Mouse (Mus musculus) c-Kit-positive CD71-positive TER-119-positive erythroid progenitor cells, embryonic 14.5 days (primary cell): ENCODE measurements around the gene Vmn2r87.
"Not testable (repeated sequence)": the region's sequence is repeated elsewhere in the genome, so short reads cannot be mapped to it uniquely, and the experiment has no call there.

Experiments used
- DNase-seq: peaks from one replicate; pipeline ENCODE4 v3.0.0-alpha.2; 2013; ENCODE audit warnings: low spot score

Gene Vmn2r87

DNA sequence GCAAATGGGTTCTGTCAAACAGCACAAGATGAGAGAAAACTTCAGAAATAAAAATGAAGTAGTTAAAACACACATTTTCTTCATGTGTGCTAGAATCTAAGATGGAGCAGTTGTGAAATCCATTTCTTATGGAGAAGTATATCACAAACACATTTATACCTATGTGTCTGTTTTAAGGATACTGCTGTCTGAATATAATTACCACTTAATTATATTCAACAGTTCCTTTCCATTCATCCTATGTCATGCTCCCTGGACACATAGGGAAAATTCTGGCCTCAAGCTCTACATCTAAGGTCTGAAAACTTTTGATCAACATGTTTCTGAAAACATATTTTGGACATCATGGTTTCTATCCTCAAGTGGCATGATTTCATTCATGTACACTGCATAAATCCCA lies at the start of gene Vmn2r87:
Gene Vmn2r87, minus strand, starts transcription at position 101 of the 400 bp plus-strand sequence.
- DNase-seq: no peak

GRCm38 (mm10) chr10:130544331-130544730 lies 47.1 kb upstream of the Vmn2r87 start:
- not testable (repeated sequence) for DNase-seq

GRCm38 (mm10) chr10:130541931-130542691 lies 44.9 kb upstream of the Vmn2r87 start:
- peak; percentile 72 for DNase-seq

- DNase-seq: peak; percentile 24
These were observed 38.9 kb upstream of the Vmn2r87 start for GRCm38 (mm10) chr10:130536101-130536500.

DNA sequence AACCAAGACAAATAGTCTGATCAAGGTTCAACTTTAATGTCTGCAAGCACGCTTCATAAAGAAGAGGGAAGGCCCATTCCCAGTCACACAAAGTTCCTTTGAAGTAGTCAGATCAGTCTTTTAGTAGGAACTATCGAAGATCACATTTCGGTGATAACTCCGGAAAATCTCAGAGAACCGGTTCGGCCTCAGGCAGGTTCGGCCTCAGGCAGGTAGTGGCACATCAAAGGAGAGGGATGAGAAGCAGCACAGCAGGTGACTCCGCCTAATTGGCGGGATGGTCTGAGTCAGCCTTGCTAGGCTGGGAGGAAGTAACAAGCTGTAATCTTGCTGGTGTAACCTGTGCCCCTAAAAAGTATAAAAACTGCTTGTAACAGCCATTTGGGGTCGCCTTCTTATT lies 30.7 kb upstream of the Vmn2r87 start:
- DNase-seq: no peak

GRCm38 (mm10) chr10:130470311-130470760 lies 26.9 kb downstream of the Vmn2r87 start:
- DNase-seq: no peak

GRCm38 (mm10) chr10:130455950-130456349 lies 41.2 kb downstream of the Vmn2r87 start, which contains the start of gene Vmn2r86:
Gene Vmn2r86, minus strand, starts transcription at chr10:130456050.
- not testable (repeated sequence) for DNase-seq

DNA sequence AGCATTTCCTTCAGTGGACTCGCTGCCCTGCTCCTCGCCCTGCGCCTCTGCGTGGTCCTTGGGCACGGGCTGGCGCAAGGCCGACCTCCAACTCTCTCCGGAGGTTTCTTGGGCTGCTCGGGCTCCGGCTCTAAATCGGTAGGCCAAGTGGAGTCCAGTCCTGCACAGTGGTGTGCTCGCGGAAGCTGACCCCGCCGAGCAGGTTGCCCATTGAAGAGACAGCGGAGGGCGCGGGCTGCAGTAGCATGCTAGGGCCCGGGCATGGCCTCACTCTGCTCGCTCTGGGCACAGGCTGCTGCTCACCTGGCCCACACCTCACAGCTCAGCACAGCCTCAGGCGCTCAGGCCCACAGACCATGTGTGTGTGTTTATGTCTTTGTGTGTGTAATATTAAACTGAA lies 52.4 kb downstream of the Vmn2r87 start:
- DNase-seq: no peak

DNA sequence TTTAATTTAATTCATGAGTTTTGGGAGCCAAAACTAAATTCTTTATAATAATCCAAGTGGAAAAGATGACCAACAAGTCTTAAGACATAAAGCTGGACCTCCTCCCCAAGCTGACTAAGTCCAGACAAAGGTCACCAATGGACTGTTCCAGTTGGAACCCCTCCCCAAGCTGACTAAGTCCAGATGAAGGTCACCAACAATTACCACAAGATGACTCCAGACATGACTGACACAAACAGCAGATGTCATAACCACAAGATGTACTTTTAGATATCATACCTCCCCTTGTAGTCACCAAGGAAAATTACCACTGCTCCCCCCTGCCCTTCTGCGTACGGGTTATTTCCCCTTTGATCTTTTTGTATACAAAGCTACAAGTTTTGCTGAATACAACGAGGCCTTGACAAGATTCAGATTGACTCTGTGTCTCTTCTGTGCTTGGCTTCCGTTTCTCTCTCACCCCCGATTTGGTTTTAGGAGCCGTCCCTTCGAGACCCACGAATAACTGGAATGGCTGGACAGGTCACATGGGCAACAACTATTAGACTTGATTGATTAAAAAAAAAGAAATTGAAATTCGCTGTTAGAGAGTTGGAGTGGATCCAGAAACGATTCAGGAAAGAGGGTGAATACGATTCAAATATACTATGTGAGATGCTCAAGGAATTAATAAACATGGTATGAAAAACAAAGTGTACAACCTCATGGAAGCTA lies 62.9 kb downstream of the Vmn2r87 start:
- DNase-seq: not testable (repeated sequence)

- not testable (repeated sequence) for DNase-seq
These were observed 67.6 kb downstream of the Vmn2r87 start, which contains the start of gene Vmn2r85 for GRCm38 (mm10) chr10:130429603-130430002. Gene Vmn2r85, minus strand, starts transcription at chr10:130429703.

DNA sequence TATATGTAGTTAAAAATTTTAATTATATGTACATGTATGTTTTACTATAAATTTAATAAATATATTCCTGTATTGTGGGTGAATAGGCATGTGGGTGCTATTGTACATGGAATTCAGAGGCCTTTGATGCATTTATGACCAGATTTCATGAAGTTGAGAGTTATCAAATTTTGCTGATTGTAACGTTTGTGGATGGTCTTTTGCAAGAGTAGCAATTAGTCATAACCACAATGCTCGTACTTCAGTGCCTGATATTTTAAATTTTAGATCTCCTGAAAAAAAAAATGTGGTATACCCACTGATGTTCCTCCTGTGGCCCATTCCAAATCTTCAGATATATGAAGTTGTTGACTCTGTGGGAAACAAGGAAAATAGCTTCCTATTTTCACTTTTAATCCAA lies 74.8 kb downstream of the Vmn2r87 start:
- DNase-seq: not testable (repeated sequence)
